Mouse (Mus musculus): Measurements from ENCODE around the gene Dld.

DNA sequence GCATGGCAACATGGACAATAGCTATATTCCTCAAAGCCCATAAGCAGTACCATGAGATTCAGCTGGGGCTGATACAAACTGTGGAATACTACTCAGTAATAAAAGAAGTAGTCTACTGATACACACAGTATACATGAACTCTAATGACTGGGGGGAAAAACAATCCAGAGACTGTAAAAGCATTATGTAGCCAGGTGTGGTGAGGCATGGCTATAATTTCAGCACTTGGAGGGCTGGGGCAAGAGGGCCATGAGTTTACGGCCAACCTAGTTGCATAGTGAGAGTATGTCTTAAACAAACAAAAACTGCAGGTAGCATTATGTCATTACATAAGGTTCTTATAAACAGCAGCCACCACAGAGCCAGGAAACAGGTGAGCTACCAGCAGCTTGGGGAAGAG lies 49.6 kb upstream of the Dld start:
- TF ChIP-seq CTCF (IDR thresholded peaks at IDR 0.05; ENCODE audit: borderline replicate concordance, insufficient read depth, low read length) (no peak), POLR2A (IDR thresholded peaks at IDR 0.05; ENCODE audit: low read depth, low read length) (no peak)

Measured in embryonic fibroblast, embryonic 13.5 days (primary cell).